Mouse (Mus musculus): Measurements from ENCODE around the gene Ppm1n. TPM values are rescaled to one million over a fixed set of nuclear protein-coding genes. Genes with fewer than 3 reads are reported as not detected.
A peak's percentile ranks its signal among the peaks of the same experiment; 100 is the strongest.

The Ppm1n gene
- polyA plus RNA-seq, 1 experiment = 0.30 TPM

- Histone ChIP-seq H3K27me3 (ENCODE audit: control insufficient read depth, insufficient read depth, low read length) (no peaks in the 10 kb centered on the region; the same call in 1 of the 2 replicates), H3K36me3 (ENCODE audit: control insufficient read depth, insufficient read depth, low read length) (no peaks in the 10 kb centered on the region)
- TF ChIP-seq CTCF (IDR thresholded peaks at IDR 0.05; ENCODE audit: control insufficient read depth, insufficient read depth, insufficient replicate concordance, low read depth, low read length) = no peak
- no peak for TF ChIP-seq POLR2A (IDR thresholded peaks at IDR 0.05; ENCODE audit: control insufficient read depth, low read depth, low read length)
Observed at GRCm38 (mm10) chr7:19303046-19303305, 23.1 kb upstream of the Ppm1n start.

GRCm38 (mm10) chr7:19302264-19303045 lies 22.6 kb upstream of the Ppm1n start:
- H3K36me3 ChIP-seq (ENCODE audit: control insufficient read depth, insufficient read depth, low read length) = no peaks in the 10 kb centered on the region
- H3K4me3 ChIP-seq (ENCODE audit: control insufficient read depth, low read depth, low read length) = no peak overlapping the region
- H3K27me3 ChIP-seq (ENCODE audit: control insufficient read depth, insufficient read depth, low read length) = no peaks in the 10 kb centered on the region; the same call in 1 of the 2 replicates
- H3K27ac ChIP-seq (ENCODE audit: control insufficient read depth, insufficient read depth, low read depth, low read length) = no peak overlapping the region
- TF ChIP-seq CTCF (IDR thresholded peaks at IDR 0.05; ENCODE audit: control insufficient read depth, insufficient read depth, insufficient replicate concordance, low read depth, low read length) (no peak), POLR2A (IDR thresholded peaks at IDR 0.05; ENCODE audit: control insufficient read depth, low read depth, low read length) (no peak)
- H3K4me1 ChIP-seq (ENCODE audit: control insufficient read depth, insufficient read depth, low read length) = peaks cover 19% of the 10 kb centered on the region

More at GRCm38 (mm10) chr7:19303046-19303305, 23.1 kb upstream of the Ppm1n start:
- no peak overlapping the region for H3K4me3 ChIP-seq (ENCODE audit: control insufficient read depth, low read depth, low read length)
- H3K4me1 ChIP-seq (ENCODE audit: control insufficient read depth, insufficient read depth, low read length) = peaks cover 24% of the 10 kb centered on the region
- no peak overlapping the region for H3K27ac ChIP-seq (ENCODE audit: control insufficient read depth, insufficient read depth, low read depth, low read length)

- Histone ChIP-seq H3K4me3 (ENCODE audit: control insufficient read depth, low read depth, low read length) (no peak overlapping the region), H3K27me3 (ENCODE audit: control insufficient read depth, insufficient read depth, low read length) (no peaks in the 10 kb centered on the region; the same call in 1 of the 2 replicates), H3K36me3 (ENCODE audit: control insufficient read depth, insufficient read depth, low read length) (no peaks in the 10 kb centered on the region), H3K27ac (ENCODE audit: control insufficient read depth, insufficient read depth, low read depth, low read length) (no peak overlapping the region), H3K4me1 (ENCODE audit: control insufficient read depth, insufficient read depth, low read length) (peaks cover 13% of the 10 kb centered on the region)
- no peak for TF ChIP-seq POLR2A (IDR thresholded peaks at IDR 0.05; ENCODE audit: control insufficient read depth, low read depth, low read length)
Observed at GRCm38 (mm10) chr7:19301461-19302263, 21.8 kb upstream of the Ppm1n start.

GRCm38 (mm10) chr7:19300501-19301421 lies 20.9 kb upstream of the Ppm1n start:
- Histone ChIP-seq H3K27me3 (ENCODE audit: control insufficient read depth, insufficient read depth, low read length) (no peaks in the 10 kb centered on the region; the same call in 1 of the 2 replicates), H3K4me3 (ENCODE audit: control insufficient read depth, low read depth, low read length) (peak overlapping the region; percentile 78), H3K4me1 (ENCODE audit: control insufficient read depth, insufficient read depth, low read length) (peaks cover 15% of the 10 kb centered on the region), H3K36me3 (ENCODE audit: control insufficient read depth, insufficient read depth, low read length) (no peaks in the 10 kb centered on the region), H3K27ac (ENCODE audit: control insufficient read depth, insufficient read depth, low read depth, low read length) (no peak overlapping the region)
- TF ChIP-seq POLR2A (IDR thresholded peaks at IDR 0.05; ENCODE audit: control insufficient read depth, low read depth, low read length) (no peak), CTCF (IDR thresholded peaks at IDR 0.05; ENCODE audit: control insufficient read depth, insufficient read depth, insufficient replicate concordance, low read depth, low read length) (peak; percentile 98)

- Histone ChIP-seq H3K27ac (ENCODE audit: control insufficient read depth, insufficient read depth, low read depth, low read length) (no peak overlapping the region), H3K27me3 (ENCODE audit: control insufficient read depth, insufficient read depth, low read length) (no peaks in the 10 kb centered on the region), H3K4me1 (ENCODE audit: control insufficient read depth, insufficient read depth, low read length) (peaks cover 15% of the 10 kb centered on the region), H3K4me3 (ENCODE audit: control insufficient read depth, low read depth, low read length) (no peak overlapping the region), H3K36me3 (ENCODE audit: control insufficient read depth, insufficient read depth, low read length) (no peaks in the 10 kb centered on the region)
- peak; percentile 40; the same call in 1 of the 2 replicates for TF ChIP-seq CTCF (IDR thresholded peaks at IDR 0.05; ENCODE audit: control insufficient read depth, insufficient read depth, insufficient replicate concordance, low read depth, low read length)
- no peak for TF ChIP-seq POLR2A (IDR thresholded peaks at IDR 0.05; ENCODE audit: control insufficient read depth, low read depth, low read length)
Observed at GRCm38 (mm10) chr7:19299194-19299593, 19.3 kb upstream of the Ppm1n start.

- Histone ChIP-seq H3K4me3 (ENCODE audit: control insufficient read depth, low read depth, low read length) (no peak overlapping the region), H3K36me3 (ENCODE audit: control insufficient read depth, insufficient read depth, low read length) (no peaks in the 10 kb centered on the region), H3K27ac (ENCODE audit: control insufficient read depth, insufficient read depth, low read depth, low read length) (no peak overlapping the region), H3K4me1 (ENCODE audit: control insufficient read depth, insufficient read depth, low read length) (peaks cover 15% of the 10 kb centered on the region), H3K27me3 (ENCODE audit: control insufficient read depth, insufficient read depth, low read length) (no peaks in the 10 kb centered on the region)
- no peak for TF ChIP-seq CTCF (IDR thresholded peaks at IDR 0.05; ENCODE audit: control insufficient read depth, insufficient read depth, insufficient replicate concordance, low read depth, low read length)
- TF ChIP-seq POLR2A (IDR thresholded peaks at IDR 0.05; ENCODE audit: control insufficient read depth, low read depth, low read length) = no peak
Observed at GRCm38 (mm10) chr7:19297794-19298193, 17.9 kb upstream of the Ppm1n start.
